Mouse (Mus musculus) CH12.LX (cell line): ENCODE results near the gene Atp5l. TPM values are rescaled to one million over a fixed set of nuclear protein-coding genes. Genes with fewer than 3 reads are reported as not detected.

ENCODE experiments used
- DNase-seq: peaks from one replicate; pipeline ENCODE4 v3.0.0-alpha.2; 2013; ENCODE audit errors: extremely low read depth
- H3K27ac ChIP-seq: 2 replicates; pipeline ENCODE4 v1.5.1; 2012; ENCODE audit warnings: low read depth, mild to moderate bottlenecking, control low read depth, moderate library complexity; ENCODE audit not compliant: insufficient read depth
- H3K27me3 ChIP-seq: replicated peaks from 2 replicates; pipeline ENCODE3; 2012; ENCODE audit warnings: inconsistent platforms
- H3K36me3 ChIP-seq, 2 experiments: replicated peaks in 1 of 2; 2 replicates each; pipeline versions ENCODE3 to v1.6.1; 2012; ENCODE audit warnings: inconsistent platforms in 1 of 2, low read length in 1 of 2, mild to moderate bottlenecking in 1 of 2, mixed read lengths in 1 of 2, moderate library complexity in 1 of 2; ENCODE audit not compliant: control insufficient read depth in 1 of 2, insufficient read depth in 1 of 2
- H3K4me1 ChIP-seq, 2 experiments: 2 replicates each; pipeline ENCODE4 v1.6.1; 2012; ENCODE audit warnings: inconsistent platforms in 1 of 2, moderate library complexity in 1 of 2; ENCODE audit not compliant: insufficient read depth in 2 of 2, control insufficient read depth in 1 of 2
- H3K4me2 ChIP-seq: 2 replicates; pipeline ENCODE4 v1.6.1; 2012; ENCODE audit warnings: low read depth, mild to moderate bottlenecking, control low read depth; ENCODE audit not compliant: poor library complexity, insufficient read depth, severe bottlenecking
- H3K4me3 ChIP-seq, 3 experiments: fragments of 150-350 bp in 1 of 3; sonication (generic) in 1 of 3; replicated peaks in 1 of 3; 2 replicates each; pipeline versions ENCODE3 to v1.5.1; 2011 to 2012; ENCODE audit warnings: low read depth in 2 of 3, low read length in 2 of 3, mild to moderate bottlenecking in 2 of 3, moderate library complexity in 2 of 3, control low read depth in 1 of 3, improper control_type of control experiment in 1 of 3, inconsistent platforms in 1 of 3, mixed read lengths in 1 of 3; ENCODE audit not compliant: poor library complexity in 1 of 3
- H3K79me2 ChIP-seq: replicated peaks from 2 replicates; pipeline ENCODE4 v1.6.1; 2012; ENCODE audit warnings: mild to moderate bottlenecking, moderate library complexity; ENCODE audit not compliant: control insufficient read depth, poor library complexity, insufficient read depth, severe bottlenecking; ENCODE audit errors: extremely low read depth
- H3K9ac ChIP-seq: 2 replicates; pipeline ENCODE4 v1.6.1; 2012; ENCODE audit warnings: low read depth, mild to moderate bottlenecking, control low read depth, moderate library complexity; ENCODE audit not compliant: insufficient read depth
- H3K9me3 ChIP-seq: replicated peaks from 2 replicates; pipeline ENCODE3; 2012; ENCODE audit warnings: low read length, inconsistent platforms, mixed read lengths
- CHD1 ChIP-seq: IDR thresholded peaks from 2 replicates; pipeline ENCODE4 v1.6.1; 2012; ENCODE audit warnings: low read depth, low read length, improper control_type of control experiment, inconsistent platforms
- CHD2 ChIP-seq: IDR thresholded peaks from 2 replicates; pipeline ENCODE4 v1.6.1; 2011; ENCODE audit warnings: low read length, improper control_type of control experiment
- CTCF ChIP-seq, 2 experiments: IDR thresholded peaks in 1 of 2; conservative IDR thresholded peaks in 1 of 2; 2 replicates each; pipeline ENCODE4 v1.5.1; 2011 to 2012; ENCODE audit warnings: low read depth in 2 of 2, low read length in 2 of 2, improper control_type of control experiment in 1 of 2, inconsistent platforms in 1 of 2, mild to moderate bottlenecking in 1 of 2, moderate library complexity in 1 of 2
- E2F4 ChIP-seq: IDR thresholded peaks from 2 replicates; pipeline ENCODE4 v1.6.1; 2011; ENCODE audit warnings: low read depth, low read length, improper control_type of control experiment; ENCODE audit not compliant: insufficient replicate concordance
- ELF1 ChIP-seq: IDR thresholded peaks from 2 replicates; pipeline ENCODE4 v1.6.1; 2014; ENCODE audit warnings: low read depth, mild to moderate bottlenecking, inconsistent platforms, low read length, improper control_type of control experiment
- EP300 ChIP-seq: IDR thresholded peaks from 2 replicates; pipeline ENCODE4 v1.6.1; 2011; ENCODE audit warnings: low read length, improper control_type of control experiment
- GABPA ChIP-seq: IDR thresholded peaks from 2 replicates; pipeline ENCODE4 v1.6.1; 2012; ENCODE audit warnings: low read depth, low read length, improper control_type of control experiment, inconsistent platforms; ENCODE audit not compliant: insufficient replicate concordance
- HCFC1 ChIP-seq: IDR thresholded peaks from 2 replicates; pipeline ENCODE4 v1.6.1; 2012; ENCODE audit warnings: low read depth, mild to moderate bottlenecking, inconsistent platforms, low read length, improper control_type of control experiment
- IRF4 ChIP-seq: IDR thresholded peaks from 2 replicates; pipeline ENCODE4 v1.6.1; 2014; ENCODE audit warnings: low read depth, mild to moderate bottlenecking, inconsistent platforms, low read length, improper control_type of control experiment
- JUN ChIP-seq: IDR thresholded peaks from 2 replicates; pipeline ENCODE4 v1.6.1; 2011; ENCODE audit warnings: low read depth, mild to moderate bottlenecking, low read length, improper control_type of control experiment, moderate library complexity; ENCODE audit not compliant: insufficient read depth
- JUND ChIP-seq: conservative IDR thresholded peaks from 2 replicates; pipeline ENCODE4 v1.6.1; 2011; ENCODE audit warnings: low read depth, low read length, improper control_type of control experiment
- MAX ChIP-seq: IDR thresholded peaks from 2 replicates; pipeline ENCODE4 v1.6.1; 2011; ENCODE audit warnings: low read length, improper control_type of control experiment
- MXI1 ChIP-seq: IDR thresholded peaks from 2 replicates; pipeline ENCODE4 v1.6.1; 2011; ENCODE audit warnings: mild to moderate bottlenecking, low read depth, low read length, improper control_type of control experiment
- MYC ChIP-seq: IDR thresholded peaks from 2 replicates; pipeline ENCODE4 v1.6.1; 2011; ENCODE audit warnings: low read depth, mild to moderate bottlenecking, improper control_type of control experiment, low read length
- NELFE ChIP-seq: IDR thresholded peaks from 2 replicates; pipeline ENCODE4 v1.6.1; 2011; ENCODE audit warnings: low read depth, low read length, improper control_type of control experiment
- NRF1 ChIP-seq: IDR thresholded peaks from 2 replicates; pipeline ENCODE4 v1.6.1; 2014; ENCODE audit warnings: low read depth, mild to moderate bottlenecking, inconsistent platforms, low read length, improper control_type of control experiment, moderate library complexity
- PAX5 ChIP-seq: IDR thresholded peaks from 2 replicates; pipeline ENCODE4 v1.6.1; 2012; ENCODE audit warnings: low read length, inconsistent platforms, mixed read lengths
- POLR2A ChIP-seq: IDR thresholded peaks from 2 replicates; pipeline ENCODE4 v1.6.1; 2011; ENCODE audit warnings: low read depth, mild to moderate bottlenecking, improper control_type of control experiment, low read length
- POLR2AphosphoS2 ChIP-seq: IDR thresholded peaks from 2 replicates; pipeline ENCODE4 v1.6.1; 2011; ENCODE audit warnings: low read depth, low read length, improper control_type of control experiment
- RAD21 ChIP-seq: IDR thresholded peaks from 2 replicates; pipeline ENCODE4 v1.6.1; 2011; ENCODE audit warnings: low read depth, mild to moderate bottlenecking, low read length, improper control_type of control experiment, moderate library complexity
- SIN3A ChIP-seq: IDR thresholded peaks from 2 replicates; pipeline ENCODE4 v1.6.1; 2012; ENCODE audit warnings: low read length, improper control_type of control experiment, inconsistent platforms
- SMC3 ChIP-seq: IDR thresholded peaks from 2 replicates; pipeline ENCODE4 v1.6.1; 2011; ENCODE audit warnings: low read depth, low read length, improper control_type of control experiment
- TBP ChIP-seq: conservative IDR thresholded peaks from 2 replicates; pipeline ENCODE4 v1.6.1; 2011; ENCODE audit warnings: low read depth, low read length, improper control_type of control experiment
- TCF12 ChIP-seq: IDR thresholded peaks from 2 replicates; pipeline ENCODE4 v1.6.1; 2014; ENCODE audit warnings: low read depth, mild to moderate bottlenecking, inconsistent platforms, low read length, improper control_type of control experiment
- UBTF ChIP-seq: IDR thresholded peaks from 2 replicates; pipeline ENCODE4 v1.6.1; 2012; ENCODE audit warnings: low read depth, mild to moderate bottlenecking, inconsistent platforms, low read length, improper control_type of control experiment, moderate library complexity
- USF1 ChIP-seq: IDR thresholded peaks from 2 replicates; pipeline ENCODE4 v1.6.1; 2014; ENCODE audit warnings: low read depth, mild to moderate bottlenecking, inconsistent platforms, low read length, improper control_type of control experiment
- USF2 ChIP-seq: conservative IDR thresholded peaks from 2 replicates; pipeline ENCODE4 v1.6.1; 2011; ENCODE audit warnings: low read depth, low read length, improper control_type of control experiment
- ZC3H11A ChIP-seq: IDR thresholded peaks from 2 replicates; pipeline ENCODE4 v1.6.1; 2012; ENCODE audit warnings: low read depth, mild to moderate bottlenecking, inconsistent platforms, low read length, improper control_type of control experiment
- ZNF384 ChIP-seq: IDR thresholded peaks from 2 replicates; pipeline ENCODE4 v1.6.1; 2012; ENCODE audit warnings: low read depth, low read length, improper control_type of control experiment, inconsistent platforms
- dilution Hi-C: fragments of 300-500 bp; cut with MboI; formaldehyde crosslinking; loops from 2 replicates; pipeline ENCODE4 v1.14.3; 2020; ENCODE audit warnings: low sequenced_read_pairs; ENCODE audit not compliant: extremely low pct_unique_long_range_greater_than_20kb, extremely low pct_ligation_motif_present
- in situ Hi-C: fragments of 300-500 bp; cut with MboI; formaldehyde crosslinking; loops from 3 replicates; pipeline ENCODE4 v1.14.3; 2019; ENCODE audit warnings: low sequenced_read_pairs, low pct_ligation_motif_present, low pct_unique_long_range_greater_than_20kb, mixed read lengths
- polyA plus RNA-seq: library from polyadenylated mRNA; unstranded; fragments of >175 nt; gene quantifications from 2 replicates; pipeline ENCODE4 v1.2.1, GENCODE M21; 2012; ENCODE audit warnings: low read depth; ENCODE audit not compliant: insufficient read length
- total RNA-seq, 2 experiments: library from RNA; depleted of rRNA; stranded (reverse); fragments of 300-350 nt in 1 of 2; fragments of >200 nt in 1 of 2; gene quantifications; 2 replicates each; pipeline ENCODE4 v1.2.3; 2012 to 2014

The Atp5l gene
- total and polyA plus RNA-seq, 3 experiments: 277 to 720 (median 490) TPM

DNA sequence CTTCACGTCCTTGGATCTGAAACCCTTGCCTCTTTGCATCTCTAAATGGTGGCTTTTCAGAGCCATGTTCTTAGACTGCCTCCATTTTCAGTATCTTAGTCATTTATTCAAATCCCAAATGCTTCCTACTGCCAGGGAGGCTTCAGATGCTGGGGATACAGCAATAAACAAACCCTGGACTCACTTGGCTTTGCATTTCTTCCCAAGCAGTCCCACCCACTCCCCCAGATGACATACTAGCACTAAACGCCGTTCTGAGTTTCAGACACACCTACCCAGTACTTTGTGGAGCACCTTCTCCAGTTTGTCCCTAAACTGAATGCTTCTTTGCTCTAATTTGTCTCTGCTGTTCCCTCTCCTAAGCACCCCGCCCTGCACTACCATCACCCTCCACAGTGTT is 23.5 kb downstream of the Atp5l start:
- H3K36me3 ChIP-seq: no peaks in the 10 kb centered on the region
- TF ChIP-seq USF1 (no peak), POLR2AphosphoS2 (no peak), RAD21 (no peak), E2F4 (no peak), ZC3H11A (no peak), JUND (no peak), GABPA (no peak), SIN3A (no peak), HCFC1 (no peak), USF2 (no peak), ELF1 (no peak), CHD1 (no peak), NRF1 (no peak), IRF4 (no peak), SMC3 (no peak), MXI1 (no peak), CTCF (conservative IDR thresholded peaks at IDR 0.05 in 1 of 2, IDR thresholded peaks at IDR 0.05 in 1 of 2; ENCODE audit: low read depth in 2 of 2, low read length in 2 of 2) (no peak)
- TF ChIP-seq, all 38 proteins: peak for 0
- peaks cover 0 to 5% of the 10 kb centered on the region in 2 experiments; a peak in 2 of 4 replicates for H3K4me1 ChIP-seq
- no peaks in the 10 kb centered on the region for H3K27me3 ChIP-seq
- in situ Hi-C loops: no loop called here
- H3K9ac ChIP-seq: no peak overlapping the region
- no peak overlapping the region for H3K4me2 ChIP-seq
- H3K4me3 ChIP-seq: no peak overlapping the region
- no peak overlapping the region for H3K27ac ChIP-seq
- no peak for DNase-seq
- no peaks in the 10 kb centered on the region for H3K79me2 ChIP-seq
- H3K9me3 ChIP-seq: no peaks in the 10 kb centered on the region
- dilution Hi-C loops: no loop called here

DNA sequence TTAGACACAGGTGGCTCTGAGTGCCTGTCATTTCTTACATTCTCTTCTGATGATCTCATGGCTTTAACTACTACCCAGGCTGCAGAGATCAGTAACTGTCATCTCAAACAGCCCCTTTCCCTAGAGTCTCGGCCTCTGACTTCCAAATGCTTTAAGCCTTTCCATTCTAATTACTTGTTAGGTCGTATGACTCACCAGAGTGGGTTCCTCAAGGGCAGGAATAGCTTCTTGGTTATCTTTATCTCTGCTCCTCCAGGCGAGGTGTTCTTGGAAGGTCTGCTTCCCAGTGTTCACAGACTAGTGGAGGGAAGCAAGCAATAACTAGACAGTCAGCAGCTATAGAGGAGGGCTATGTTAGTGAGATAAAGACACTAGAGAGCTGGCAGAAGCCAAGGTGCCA is 27.9 kb downstream of the Atp5l start:
- H3K79me2 ChIP-seq: no peaks in the 10 kb centered on the region
- dilution Hi-C loops: no loop called here
- no peaks in the 10 kb centered on the region for H3K36me3 ChIP-seq
- DNase-seq: no peak
- H3K4me2 ChIP-seq: no peak overlapping the region
- peaks cover 4 to 16% of the 10 kb centered on the region in 2 experiments; a peak in 3 of 4 replicates for H3K4me1 ChIP-seq
- in situ Hi-C loops: no loop called here
- TF ChIP-seq MXI1 (no peak), TCF12 (no peak), HCFC1 (no peak), JUN (no peak), EP300 (no peak), CHD2 (no peak), TBP (no peak), CHD1 (no peak), PAX5 (no peak), MYC (no peak), SMC3 (no peak), SIN3A (no peak), MAX (no peak), USF2 (no peak), UBTF (no peak), POLR2A (no peak), ZNF384 (no peak), ELF1 (no peak), ZC3H11A (no peak), NELFE (no peak)
- no peaks in the 10 kb centered on the region for H3K27me3 ChIP-seq
- H3K9me3 ChIP-seq: no peaks in the 10 kb centered on the region
- H3K9ac ChIP-seq: no peak overlapping the region
- no peak overlapping the region for H3K27ac ChIP-seq
- no peak overlapping the region for H3K4me3 ChIP-seq
